Mouse (Mus musculus) ES-Bruce4 (cell line): ENCODE data around the gene Pigs. TPM values are rescaled to one million over a fixed set of nuclear protein-coding genes. Genes with fewer than 3 reads are reported as not detected.

Source experiments
- H3K27ac ChIP-seq: 2 replicates; pipeline ENCODE4 v1.5.1; 2012; ENCODE audit warnings: low read length, inconsistent platforms; ENCODE audit not compliant: insufficient read depth
- H3K27me3 ChIP-seq: 2 replicates; pipeline ENCODE4 v1.6.1; 2012; ENCODE audit warnings: mild to moderate bottlenecking, low read length, inconsistent platforms; ENCODE audit not compliant: control insufficient read depth, poor library complexity, insufficient read depth, severe bottlenecking
- H3K36me3 ChIP-seq: 2 replicates; pipeline ENCODE4 v1.6.1; 2012; ENCODE audit warnings: inconsistent platforms, mild to moderate bottlenecking, low read length, moderate library complexity; ENCODE audit not compliant: control insufficient read depth, poor library complexity, insufficient read depth, severe bottlenecking
- H3K4me1 ChIP-seq: one replicate; pipeline ENCODE4 v1.8.1; 2011; ENCODE audit warnings: low read length; ENCODE audit not compliant: control insufficient read depth, insufficient read depth
- H3K4me3 ChIP-seq: 2 replicates; pipeline ENCODE4 v1.5.1; 2011; ENCODE audit warnings: low read depth, mild to moderate bottlenecking, low read length
- H3K9ac ChIP-seq: 2 replicates; pipeline ENCODE4 v1.6.1; 2012; ENCODE audit warnings: low read depth, mild to moderate bottlenecking, inconsistent platforms; ENCODE audit not compliant: poor library complexity, severe bottlenecking
- H3K9me3 ChIP-seq: replicated peaks from 2 replicates; pipeline ENCODE4 v1.6.1; 2012; ENCODE audit warnings: mild to moderate bottlenecking, low read length, inconsistent platforms; ENCODE audit not compliant: control insufficient read depth, poor library complexity, insufficient read depth, severe bottlenecking
- CTCF ChIP-seq: IDR thresholded peaks from one replicate; pipeline ENCODE4 v1.8.1; 2011; ENCODE audit warnings: low read depth, low read length
- EP300 ChIP-seq: IDR thresholded peaks from 2 replicates; pipeline ENCODE4 v1.6.1; 2011; ENCODE audit warnings: low read depth, low read length; ENCODE audit not compliant: insufficient read depth
- POLR2A ChIP-seq: IDR thresholded peaks from one replicate; pipeline ENCODE4 v1.8.1; 2011; ENCODE audit warnings: low read length; ENCODE audit not compliant: insufficient read depth
- polyA plus RNA-seq: library from polyadenylated mRNA; stranded (reverse); fragments of >200 nt; gene quantifications from 2 replicates; pipeline ENCODE4 v1.2.4, GENCODE M21; 2011; ENCODE audit warnings: low read depth; ENCODE audit not compliant: missing spikeins, insufficient read depth, insufficient read length

The Pigs gene
- polyA plus RNA-seq, 1 experiment = 24.2 TPM

DNA sequence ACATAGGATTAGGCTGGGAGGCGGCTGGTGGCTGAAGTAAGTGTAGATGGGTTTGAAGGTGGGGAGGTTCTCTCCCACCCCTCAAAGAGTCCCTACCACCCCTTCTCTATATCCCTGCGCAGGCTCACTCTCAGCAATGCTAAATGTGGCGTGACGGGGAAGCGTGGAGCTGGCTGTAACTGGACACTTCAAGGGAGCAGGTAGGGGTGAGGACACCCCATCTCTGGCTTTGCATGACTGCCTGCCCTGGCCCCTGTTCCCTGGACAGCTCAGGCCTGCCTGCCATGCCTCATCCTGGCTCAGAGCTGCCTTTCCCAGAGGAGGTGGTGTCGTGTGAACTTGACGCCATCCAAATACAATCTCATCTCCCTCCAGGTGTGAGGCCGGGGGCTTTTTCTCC lies 45.9 kb downstream of the Pigs start:
- Histone ChIP-seq H3K27ac (no peak overlapping the region), H3K4me1 (peaks cover 8% of the 10 kb centered on the region), H3K9me3 (no peaks in the 10 kb centered on the region), H3K36me3 (no peaks in the 10 kb centered on the region), H3K9ac (no peak overlapping the region), H3K27me3 (no peaks in the 10 kb centered on the region), H3K4me3 (no peak overlapping the region)
- TF ChIP-seq EP300 (no peak), CTCF (no peak), POLR2A (no peak)

DNA sequence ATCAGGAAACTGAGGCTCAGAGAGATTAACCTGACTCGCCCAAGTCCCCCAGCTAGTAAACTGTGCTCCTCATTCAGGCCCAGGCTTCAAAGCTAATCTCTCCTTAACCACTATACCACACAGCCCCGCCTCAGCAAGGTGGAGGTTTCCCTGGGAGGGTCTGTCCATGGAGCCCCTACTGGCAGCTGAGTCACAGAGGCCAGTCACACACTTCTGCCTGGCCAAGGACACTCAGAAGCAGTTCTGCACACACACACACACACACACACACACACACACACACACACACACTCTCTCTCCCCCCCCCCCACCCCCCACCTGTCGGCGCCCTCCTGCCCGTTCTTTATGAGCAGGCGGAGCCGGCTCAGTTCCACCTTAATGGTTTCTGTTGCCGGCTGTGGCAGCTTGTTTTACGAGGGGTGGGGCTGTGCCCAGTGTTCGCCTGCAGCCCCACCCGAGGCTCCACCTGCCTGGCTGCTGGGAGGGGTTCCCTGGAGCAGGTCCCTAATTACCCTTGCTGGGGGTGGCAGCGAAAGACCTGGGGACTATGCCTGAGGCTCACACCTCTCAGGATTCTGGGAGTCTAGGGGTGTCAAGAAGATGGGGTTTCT lies 49.4 kb downstream of the Pigs start:
- H3K9me3 ChIP-seq = no peaks in the 10 kb centered on the region
- H3K9ac ChIP-seq = no peak overlapping the region
- TF ChIP-seq EP300 = no peak
- no peak for TF ChIP-seq POLR2A
- no peak for TF ChIP-seq CTCF
- H3K27ac ChIP-seq = no peak overlapping the region
- no peaks in the 10 kb centered on the region for H3K36me3 ChIP-seq
- H3K4me3 ChIP-seq = no peak overlapping the region
- peaks cover 3% of the 10 kb centered on the region for H3K4me1 ChIP-seq
- no peaks in the 10 kb centered on the region for H3K27me3 ChIP-seq

DNA sequence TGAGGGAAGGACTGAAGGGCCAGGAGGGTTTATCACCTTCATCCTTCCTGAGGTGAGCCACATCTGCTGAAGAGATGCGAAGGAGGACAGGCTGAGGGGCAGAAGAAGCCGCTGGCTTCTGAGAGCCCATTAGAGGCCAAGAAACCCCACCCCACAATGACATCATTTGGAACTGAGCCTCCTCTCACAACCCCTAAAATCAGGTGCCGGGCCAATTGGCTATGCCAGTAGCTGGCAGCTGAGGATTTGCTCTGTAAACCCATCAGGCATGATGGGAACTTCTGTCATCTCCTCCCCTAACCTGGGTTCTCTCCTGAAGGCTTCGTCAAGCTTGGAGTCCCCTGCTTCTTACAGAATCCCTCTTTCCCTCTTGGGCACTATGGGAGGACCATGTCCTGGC lies 52.1 kb downstream of the Pigs start:
- no peak overlapping the region for H3K4me3 ChIP-seq
- H3K9me3 ChIP-seq = no peaks in the 10 kb centered on the region
- TF ChIP-seq CTCF (no peak), POLR2A (no peak), EP300 (no peak)

DNA sequence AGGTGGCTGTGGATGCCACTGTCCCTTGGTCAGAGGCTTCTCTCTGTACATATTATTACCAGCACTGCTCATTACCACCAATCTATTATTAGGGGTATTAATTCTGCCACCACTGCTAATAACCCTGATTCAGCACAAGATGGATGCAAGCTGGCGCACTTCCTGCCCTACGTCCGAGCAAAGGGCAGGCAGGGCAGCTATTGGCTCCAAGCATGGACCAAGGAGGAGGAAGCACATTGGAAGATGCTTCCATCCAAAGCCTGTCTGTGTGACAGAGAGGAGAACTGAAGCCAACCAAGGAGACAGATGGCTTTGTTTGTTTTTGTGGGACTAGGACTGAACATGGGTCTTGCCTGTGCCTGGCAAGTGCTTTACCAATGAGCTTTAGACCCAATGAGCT lies 52.8 kb downstream of the Pigs start:
- H3K9ac ChIP-seq = no peak overlapping the region
- no peaks in the 10 kb centered on the region for H3K9me3 ChIP-seq
- no peaks in the 10 kb centered on the region for H3K36me3 ChIP-seq
- no peak for TF ChIP-seq EP300
- TF ChIP-seq CTCF = no peak
- no peak for TF ChIP-seq POLR2A
- H3K27ac ChIP-seq = no peak overlapping the region
- H3K27me3 ChIP-seq = no peaks in the 10 kb centered on the region
- peaks cover 3% of the 10 kb centered on the region for H3K4me1 ChIP-seq
- H3K4me3 ChIP-seq = no peak overlapping the region

More for the DNA sequence above, 52.1 kb downstream of the Pigs start:
- Histone ChIP-seq H3K27ac (no peak overlapping the region), H3K9ac (no peak overlapping the region), H3K36me3 (no peaks in the 10 kb centered on the region), H3K27me3 (no peaks in the 10 kb centered on the region), H3K4me1 (peaks cover 3% of the 10 kb centered on the region)

DNA sequence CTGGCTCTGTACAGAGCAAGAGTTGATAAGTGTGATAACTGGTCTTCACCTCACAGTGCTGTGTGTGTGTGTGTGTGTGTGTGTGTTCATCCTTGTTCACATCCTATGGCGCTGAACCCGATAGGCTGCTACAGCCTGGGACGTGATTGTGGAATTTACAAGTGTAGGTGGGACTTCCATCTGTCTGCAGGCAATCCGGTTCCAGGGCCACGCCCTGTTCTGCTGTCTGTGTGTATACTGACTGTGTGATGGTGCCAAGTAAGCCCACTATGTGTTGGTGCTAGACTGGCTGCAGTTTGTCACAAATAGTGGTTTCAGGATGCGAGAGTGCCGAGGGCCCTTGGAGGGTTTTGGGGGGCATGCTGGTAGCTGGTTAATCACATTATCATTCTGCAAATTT lies 54.1 kb downstream of the Pigs start:
- TF ChIP-seq CTCF (no peak), POLR2A (no peak), EP300 (no peak)
- H3K9me3 ChIP-seq = no peaks in the 10 kb centered on the region
- H3K27me3 ChIP-seq = no peaks in the 10 kb centered on the region
- H3K4me3 ChIP-seq = no peak overlapping the region
- peaks cover 3% of the 10 kb centered on the region for H3K4me1 ChIP-seq
- H3K27ac ChIP-seq = no peak overlapping the region
- no peak overlapping the region for H3K9ac ChIP-seq
- no peaks in the 10 kb centered on the region for H3K36me3 ChIP-seq

DNA sequence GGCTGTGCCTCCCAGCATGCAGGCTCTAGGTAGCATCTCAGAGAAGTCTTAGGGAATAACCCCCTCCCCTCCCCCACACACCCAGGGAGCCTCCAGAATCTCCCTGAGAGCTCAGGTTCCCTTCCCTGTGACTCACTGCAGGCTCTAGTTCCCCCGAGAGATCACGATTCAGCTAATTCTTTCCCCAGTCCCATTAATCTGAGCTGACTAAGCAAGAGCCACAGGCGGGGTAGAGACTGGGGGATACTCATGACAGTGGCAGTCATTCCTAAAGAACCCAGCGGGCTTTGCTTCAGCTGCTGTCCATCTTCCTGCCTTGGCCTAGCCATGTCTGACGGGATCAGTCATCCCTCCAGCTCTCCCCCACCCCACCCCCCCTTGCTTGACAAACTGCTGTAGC lies 54.5 kb downstream of the Pigs start:
- H3K27ac ChIP-seq = no peak overlapping the region

More for the DNA sequence above, 54.5 kb downstream of the Pigs start:
- Histone ChIP-seq H3K4me3 (no peak overlapping the region), H3K9me3 (no peaks in the 10 kb centered on the region), H3K9ac (no peak overlapping the region), H3K27me3 (no peaks in the 10 kb centered on the region), H3K4me1 (peaks cover 3% of the 10 kb centered on the region), H3K36me3 (no peaks in the 10 kb centered on the region)
- no peak for TF ChIP-seq CTCF
- TF ChIP-seq POLR2A = no peak
- no peak for TF ChIP-seq EP300
